Mouse (Mus musculus) thymus, adult 18-20 months (tissue): ENCODE data around the gene Krt87.

Experiments used
- DNase-seq, 2 experiments: peaks; one replicate each; pipeline ENCODE4 v3.0.0; 2022; ENCODE audit warnings: mixed read lengths in 2 of 2

Krt87 gene

DNA sequence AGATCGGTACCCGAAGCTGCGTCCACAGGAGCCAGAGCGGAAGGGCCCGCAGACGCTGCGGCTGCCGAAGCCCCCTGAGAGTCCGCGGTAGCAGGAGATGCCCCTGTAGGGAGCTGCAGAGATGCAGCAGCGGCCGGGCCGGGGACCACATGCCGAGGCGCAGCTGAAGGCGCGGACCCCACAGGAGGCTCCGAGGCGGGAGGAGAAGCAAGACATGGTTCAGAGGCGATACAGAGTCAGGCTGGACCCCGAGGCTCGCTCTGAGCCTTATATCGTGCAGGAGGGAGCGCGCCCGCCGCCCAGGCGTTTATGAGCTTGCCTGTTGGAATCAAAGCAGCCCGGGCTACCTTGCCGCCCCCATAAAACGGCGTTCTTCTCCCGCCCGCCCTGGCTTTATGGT is at the start of gene Krt87:
Gene Krt87 (minus strand): TSS at position 250 of the 400 bp plus-strand sequence.
- DNase-seq: no peak

DNA sequence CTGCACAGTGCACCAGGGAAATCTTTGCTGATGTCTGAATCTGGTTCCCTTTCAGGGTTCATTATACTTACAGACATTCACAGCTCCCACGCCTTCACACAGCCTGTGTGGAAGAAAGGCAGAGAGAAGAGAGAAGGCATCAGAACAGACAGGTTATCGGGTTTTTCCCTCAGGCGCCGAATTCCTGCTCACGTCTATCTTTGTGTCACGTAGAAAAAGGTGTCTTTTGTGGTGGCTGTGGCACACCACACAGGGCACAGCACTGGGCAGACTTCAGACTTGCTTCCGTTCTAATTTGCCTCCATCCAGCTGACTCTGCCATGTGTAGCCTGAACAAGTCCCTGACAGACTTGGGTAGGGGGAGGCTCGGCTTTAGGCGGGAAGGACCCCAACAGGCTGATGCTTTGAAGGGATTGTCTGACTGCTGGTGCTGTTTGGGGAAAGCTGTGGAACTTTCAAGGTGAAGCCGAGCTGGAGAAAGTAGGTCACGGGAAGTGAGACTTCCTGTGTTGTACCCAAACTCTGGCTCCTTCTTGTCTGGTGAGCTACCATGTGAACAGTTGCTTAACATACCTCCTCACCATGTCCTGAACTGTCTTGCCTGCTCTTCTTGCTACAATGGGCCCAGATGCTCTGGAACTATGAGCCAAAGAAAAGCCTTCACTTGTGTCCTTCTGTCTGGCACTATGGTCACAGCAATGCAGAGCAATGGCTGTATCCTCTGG is 47.5 kb upstream of the Krt87 start:
- peak; percentile 28 to 49 for DNase-seq

DNA sequence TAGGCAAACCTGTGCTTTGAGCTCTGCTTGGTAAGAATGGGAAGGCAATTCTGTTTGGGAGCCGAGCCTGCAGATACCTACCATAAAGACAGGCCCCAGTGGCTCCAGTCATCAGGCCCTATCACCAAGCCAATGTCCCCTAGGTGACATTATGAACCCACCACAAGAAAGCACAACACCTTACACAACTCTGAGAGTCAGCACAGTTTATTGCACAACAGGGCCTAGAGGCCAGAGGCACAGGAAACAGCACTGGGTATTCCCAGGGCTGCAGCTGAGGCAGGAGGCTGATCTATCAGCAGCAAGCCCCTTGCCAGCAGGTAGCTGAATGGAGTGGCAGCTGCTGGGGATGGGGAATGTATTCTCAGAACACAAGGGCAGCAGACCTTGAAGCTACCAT is 46.3 kb upstream of the Krt87 start:
- no peak for DNase-seq

DNA sequence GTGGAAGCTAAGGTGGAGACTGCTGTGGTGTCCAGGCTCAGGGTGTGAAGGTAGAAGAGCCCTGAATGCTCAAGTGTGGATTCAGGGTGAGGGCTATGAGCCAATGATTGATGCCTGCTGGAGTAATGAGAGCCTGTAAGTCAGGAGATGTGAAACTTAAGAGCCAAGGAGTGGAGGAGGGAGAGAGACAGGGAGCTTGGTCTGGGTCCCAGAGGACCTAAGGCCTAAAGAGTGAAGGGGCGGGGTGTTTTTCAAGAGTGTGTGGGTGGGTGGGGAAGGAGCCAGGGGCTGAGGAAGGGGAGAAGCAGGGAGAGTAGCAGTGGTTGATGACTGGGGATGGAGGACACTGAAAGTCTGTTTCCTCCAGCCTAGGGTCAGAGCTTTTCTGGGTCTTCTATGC is 45.0 kb upstream of the Krt87 start:
- no peak for DNase-seq

DNA sequence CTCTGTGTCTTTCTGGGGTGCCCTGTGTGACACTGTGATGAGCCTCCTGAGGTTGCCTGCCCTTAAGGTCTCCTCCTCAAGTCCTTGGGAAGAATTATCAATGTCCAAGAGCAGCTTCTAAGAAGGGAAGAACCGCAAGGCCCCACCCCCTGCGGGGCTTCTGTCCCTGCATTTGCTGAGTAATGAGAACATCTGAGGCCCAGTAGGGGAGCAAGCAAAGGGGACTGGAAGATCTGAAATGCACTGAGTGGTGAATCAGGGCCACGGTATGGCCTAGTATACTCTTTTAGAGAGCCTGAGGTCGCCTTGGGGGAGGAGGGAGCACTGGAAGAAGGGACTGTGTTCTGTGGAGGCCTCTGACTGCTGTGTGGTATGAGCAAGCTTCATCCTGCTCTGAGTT is 43.5 kb upstream of the Krt87 start:
- no peak for DNase-seq

DNA sequence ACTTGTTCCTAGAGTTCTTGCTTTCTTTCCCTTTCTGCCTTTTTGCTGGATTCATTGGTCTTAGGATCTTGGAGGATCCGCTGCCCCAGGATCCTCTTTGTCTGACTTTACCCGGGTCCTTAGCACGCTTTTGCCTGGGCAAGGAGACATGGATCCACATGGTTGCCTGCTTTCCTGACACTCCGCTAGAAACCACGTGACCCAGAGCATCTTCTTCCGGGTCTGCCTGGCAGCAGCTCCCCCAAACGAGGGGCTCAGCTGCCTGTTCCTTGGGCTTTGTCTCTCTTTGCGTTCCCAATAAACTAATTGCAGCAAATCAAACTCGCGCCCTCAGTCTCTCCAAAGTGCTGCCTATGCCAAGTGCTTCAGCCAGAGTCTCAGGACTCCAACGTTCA is 41.1 kb upstream of the Krt87 start:
- DNase-seq: no peak

DNA sequence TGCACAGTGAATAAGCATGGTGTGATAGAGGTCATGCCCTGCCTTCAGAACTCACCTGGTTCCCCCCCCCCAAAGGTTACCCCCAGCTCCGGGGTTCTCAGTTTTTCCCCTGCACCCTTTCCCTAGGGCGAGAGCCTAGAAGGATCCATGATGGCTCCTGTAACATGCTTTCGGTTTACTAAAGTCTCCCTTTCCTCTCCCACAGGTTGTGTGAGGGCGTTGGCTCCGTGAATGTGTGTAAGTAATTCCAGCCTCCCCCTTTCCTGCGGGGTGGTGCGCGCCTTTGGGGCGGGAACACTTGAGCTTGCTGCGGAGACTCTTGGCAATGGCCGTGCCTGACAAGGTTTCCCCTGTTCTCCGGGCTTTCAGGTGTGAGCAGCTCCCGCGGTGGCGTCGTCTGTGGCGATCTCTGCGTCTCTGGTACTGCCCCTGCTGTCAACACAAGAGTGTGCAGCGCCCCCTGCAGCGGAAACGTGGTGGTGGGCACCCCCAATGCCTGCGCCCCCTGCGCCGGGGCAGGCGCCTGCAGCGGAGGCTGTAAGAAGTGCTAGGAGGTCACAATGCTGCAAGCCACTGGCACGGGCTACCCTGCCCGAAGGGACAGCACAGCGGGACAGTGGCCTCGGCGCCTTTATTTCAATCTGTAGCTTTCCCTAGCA is 40.5 kb upstream of the Krt87 start:
- DNase-seq: peak; percentile 45 to 56

DNA sequence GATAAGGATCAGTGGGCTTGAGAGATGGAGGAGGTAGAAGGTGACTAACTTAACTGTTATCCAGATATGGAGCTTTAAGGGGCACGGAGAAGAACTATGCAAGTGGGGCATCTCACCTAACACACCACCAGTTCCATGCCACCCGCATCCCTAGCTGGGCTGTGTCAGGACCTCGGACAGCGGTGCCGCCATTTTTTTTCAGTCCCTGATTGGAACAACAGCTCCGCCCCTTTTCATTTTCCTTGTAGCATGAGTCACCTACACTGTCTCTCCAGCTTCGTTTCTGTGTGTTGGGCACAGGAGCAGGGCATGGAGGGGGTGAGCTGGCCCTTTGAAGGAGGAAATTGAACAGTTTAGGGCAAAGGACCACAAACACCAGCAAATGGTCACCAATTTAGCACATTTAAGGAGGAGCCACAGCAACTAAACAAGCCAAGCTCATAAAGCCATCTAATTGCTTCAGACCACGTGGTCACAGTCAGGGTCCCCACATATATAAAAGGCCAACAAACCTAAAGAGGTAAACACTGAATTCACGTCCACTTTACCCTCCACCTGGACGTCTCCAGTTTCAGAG is 34.4 kb upstream of the Krt87 start, which contains the start of gene Krt86:
Gene Krt86 (plus strand): TSS at position 527 of the 577 bp plus-strand sequence.
- no peak for DNase-seq

DNA sequence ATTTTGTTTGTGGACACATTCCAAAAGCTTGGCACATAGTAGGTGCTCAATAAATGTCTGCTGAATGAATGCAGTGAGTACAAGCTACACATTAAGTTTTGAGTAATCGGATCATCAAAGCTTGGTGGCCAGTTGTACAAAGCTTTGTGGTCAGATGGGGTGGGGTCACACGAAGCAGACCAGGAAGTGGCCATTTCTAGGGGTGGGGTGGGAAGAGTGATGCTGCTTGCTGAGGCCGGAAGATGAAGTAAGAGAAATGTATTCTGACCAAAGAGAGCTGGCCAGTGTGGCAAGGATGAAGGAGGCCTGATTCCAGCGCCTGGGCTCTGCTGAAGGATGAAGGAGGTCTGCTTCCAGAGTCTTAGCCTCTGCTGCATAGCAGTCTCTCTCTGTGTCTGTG is 30.5 kb upstream of the Krt87 start:
- DNase-seq: no peak

DNA sequence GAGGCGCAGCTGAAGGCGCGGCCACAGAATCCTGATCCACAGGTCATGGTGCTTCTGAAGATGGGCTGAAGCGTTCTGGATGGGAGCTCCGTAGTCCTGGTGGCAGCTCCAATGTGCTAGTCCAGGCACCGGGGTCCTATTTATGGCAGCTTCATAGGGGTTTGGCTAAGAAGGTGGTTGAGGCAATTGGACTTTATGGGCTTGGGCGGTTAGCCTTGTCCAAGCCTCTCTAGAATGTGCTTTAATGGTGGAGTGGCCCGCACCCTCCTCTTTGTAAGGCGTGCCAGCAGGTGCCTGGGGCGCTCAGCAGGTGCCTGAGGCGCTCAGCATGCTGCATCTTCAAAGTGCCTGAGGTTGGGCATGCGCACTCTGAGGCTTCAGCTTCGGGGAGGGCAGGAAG is 25.0 kb upstream of the Krt87 start, which contains the start of gene Krt81:
Gene Krt81 (minus strand): TSS at position 101 of the 400 bp plus-strand sequence.
- no peak for DNase-seq

DNA sequence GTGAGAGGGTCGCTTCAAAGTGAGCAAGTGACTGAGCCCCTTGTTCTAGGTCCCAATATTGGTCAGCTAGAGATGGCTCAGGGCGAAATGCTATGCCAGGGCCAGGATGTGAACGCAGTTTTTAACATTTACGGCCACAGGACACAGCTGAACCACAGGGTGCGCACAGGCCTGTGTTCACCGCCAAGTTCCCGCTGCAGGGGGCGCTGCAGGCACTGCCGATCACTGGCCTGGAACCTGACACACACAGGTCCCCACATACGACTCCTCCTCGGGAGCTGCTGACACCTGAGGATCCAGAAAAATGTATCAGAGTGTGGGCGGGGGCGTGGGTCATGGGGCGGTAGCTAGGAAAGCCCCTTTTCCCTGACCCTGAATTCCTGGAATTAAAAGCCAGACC is 20.7 kb upstream of the Krt87 start:
- no peak for DNase-seq

DNA sequence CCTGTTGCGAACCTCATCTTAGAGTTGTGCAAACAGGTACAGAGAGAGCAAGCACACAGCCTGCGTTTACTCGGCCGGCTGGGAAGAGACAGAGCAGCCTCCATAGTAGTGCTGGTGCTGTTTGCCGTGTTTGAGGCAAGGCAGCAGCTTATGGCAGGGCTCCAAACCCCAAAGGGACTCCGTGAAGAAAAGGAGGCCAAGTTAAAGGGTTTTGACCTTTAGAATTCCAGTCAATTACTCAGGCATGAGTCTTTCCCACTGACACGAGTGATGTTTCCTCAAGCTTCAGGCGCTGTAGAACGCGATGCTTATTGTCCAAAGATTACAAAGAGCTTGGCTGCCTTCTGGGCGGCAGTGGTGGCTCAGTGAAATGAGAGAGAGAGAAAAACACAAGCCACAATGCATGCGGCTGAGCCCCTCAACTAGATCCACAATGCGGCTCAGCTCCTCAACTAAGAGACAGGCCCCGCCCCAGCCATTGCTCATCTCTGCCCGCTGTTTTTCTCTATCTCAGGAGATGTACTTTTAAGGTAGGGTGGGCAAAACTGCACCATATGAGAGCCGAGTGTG is 19.8 kb upstream of the Krt87 start:
- DNase-seq: no peak

DNA sequence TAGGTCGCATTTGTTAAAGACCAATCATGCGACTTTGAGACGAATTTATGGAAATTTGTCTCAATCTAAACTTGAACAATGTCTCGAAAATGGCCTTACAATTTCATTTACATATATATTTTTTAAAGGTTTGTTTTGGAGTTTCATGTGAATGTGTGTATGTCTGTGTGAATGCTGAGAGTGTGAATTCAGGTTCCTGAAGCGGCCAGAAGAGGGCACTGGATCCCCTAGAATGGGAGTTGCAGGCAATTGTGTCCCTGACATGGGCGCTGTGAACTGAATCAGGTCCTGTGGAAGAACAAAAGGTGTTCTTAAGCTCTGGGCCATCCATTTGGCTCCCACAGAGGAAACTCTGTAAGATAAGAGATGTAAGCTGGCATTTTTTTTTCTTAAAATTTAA is 17.3 kb upstream of the Krt87 start:
- DNase-seq: no peak

DNA sequence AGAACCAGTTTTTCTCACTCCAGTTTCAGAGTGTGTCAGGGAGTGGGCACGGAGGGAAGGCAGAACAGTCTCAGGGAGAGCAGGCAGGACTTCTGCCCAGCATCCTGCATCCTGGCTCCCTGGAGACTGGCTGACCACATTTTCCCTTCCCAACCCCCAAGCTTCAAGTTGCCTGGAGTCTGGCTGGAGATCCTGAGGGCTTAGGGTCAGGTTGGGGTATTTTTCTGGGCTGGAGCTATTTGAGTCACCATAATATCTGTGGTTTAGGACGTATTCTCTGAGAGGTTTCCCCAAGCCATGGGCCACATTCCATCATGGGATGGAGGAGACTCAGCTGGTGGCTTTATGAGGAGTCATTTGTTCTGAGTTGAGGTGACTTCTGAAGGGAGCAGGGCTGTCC is 16.7 kb upstream of the Krt87 start:
- DNase-seq: no peak

DNA sequence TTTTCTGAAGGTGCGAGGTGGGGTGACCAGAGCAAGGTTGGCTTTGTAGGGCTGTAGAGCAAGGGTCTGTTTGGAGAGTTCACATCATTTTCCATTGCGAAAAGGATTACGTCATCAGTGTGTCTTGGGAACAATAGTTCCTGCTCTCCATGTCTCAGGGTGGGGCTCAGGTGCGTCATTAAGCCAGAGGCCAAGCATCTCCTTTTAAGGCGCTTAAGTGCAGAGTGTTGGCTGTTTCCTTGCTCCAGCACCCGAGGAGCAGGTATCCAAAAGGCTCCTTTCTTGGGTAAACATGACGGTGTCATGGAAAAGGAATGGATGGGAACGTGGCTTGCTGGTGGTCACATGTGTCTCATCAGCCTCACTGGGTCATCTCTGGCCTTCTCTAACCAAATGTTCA is 16.2 kb upstream of the Krt87 start:
- no peak for DNase-seq

DNA sequence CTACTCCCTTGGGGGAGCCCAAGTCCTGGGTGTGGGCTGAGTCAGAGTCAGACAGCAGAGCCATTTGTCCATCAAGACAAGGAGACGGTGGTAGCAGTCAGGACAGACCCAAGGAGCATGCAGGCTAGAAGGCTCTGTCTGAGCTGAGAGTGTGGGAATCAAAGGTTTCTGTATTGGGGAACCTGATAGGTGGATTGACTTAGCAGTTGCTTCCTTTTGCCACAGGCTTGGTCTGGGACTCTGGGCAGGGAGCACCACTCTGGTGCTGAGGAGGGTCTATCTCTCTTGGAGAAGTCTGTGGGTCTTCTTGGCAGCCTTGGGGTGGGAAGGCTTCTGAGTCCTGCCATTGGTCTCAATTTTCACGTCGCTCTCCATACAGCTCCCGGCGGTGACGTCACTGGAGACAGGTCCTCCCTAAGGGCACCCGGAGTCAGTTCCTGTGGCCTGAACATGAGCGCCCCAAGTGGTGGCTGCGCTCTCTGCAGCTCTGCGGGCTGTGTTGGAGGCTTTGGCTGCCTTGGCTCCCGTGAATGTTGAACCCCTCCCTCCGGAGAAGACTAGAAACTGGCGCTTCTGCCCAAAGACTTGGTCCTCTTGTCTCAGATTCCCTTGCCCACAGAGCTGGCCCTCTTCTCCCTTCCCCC is 14.6 kb upstream of the Krt87 start:
- peak; percentile 33 to 35 for DNase-seq

DNA sequence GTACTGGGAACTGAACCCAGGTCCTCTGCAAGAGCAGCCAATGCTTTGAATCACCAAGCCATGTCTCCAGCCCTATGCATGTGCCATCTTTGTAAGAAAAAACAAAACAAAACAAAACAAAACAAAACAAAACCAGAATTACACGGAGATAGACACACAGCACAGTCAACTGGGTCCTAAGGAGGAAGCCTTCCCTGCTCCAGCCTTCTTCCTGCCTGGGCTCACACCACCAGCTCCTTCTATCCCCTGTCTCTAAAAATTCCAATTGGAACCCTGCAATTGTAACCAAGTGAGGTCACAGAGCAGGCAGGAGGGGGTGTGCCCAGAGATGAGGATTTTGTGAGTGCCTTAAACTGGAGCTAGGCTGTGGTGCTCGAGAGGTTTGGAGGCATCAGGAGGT is 8.8 kb upstream of the Krt87 start, which contains the start of gene Krt88:
Gene Krt88 (plus strand): TSS at position 301 of the 400 bp plus-strand sequence.
- DNase-seq: no peak

DNA sequence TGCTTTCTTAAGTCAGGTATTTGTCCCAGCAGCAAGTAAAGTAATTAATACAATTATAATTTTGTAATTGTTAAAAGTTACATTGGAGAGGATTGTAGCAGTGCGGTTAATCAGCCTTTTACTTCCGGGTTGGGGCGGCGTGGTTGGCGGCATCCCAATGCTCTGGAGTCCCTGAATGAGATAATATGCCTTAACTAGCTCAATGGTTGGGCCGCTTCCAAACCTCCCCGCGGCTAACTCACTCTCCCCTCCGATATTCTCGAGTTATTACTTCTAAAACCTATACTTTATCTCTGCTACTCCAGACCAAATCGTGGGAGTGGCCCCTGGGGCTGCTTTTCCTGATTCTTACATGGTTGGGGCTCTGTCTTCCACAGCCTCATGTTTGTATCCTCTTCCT is 8.0 kb upstream of the Krt87 start:
- no peak for DNase-seq

DNA sequence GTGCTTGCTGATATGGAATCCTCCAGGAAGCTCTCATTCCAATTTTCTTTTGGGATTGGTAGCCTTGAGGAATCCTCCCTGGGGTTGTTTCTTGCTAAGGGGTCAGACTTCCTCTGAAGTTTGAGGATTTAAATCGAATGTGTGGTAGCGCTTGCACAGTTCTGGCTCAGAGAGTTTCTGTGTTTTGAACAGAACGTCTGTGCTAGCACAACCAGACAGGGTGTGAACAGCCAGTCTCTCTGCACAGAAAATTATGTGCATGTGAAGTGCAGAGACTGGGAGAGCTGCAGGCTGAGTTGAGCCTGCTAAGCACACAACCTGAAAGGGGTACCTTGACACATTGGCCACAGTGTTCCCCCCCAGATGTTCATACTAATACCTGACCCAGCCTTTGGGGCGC is 2.2 kb upstream of the Krt87 start:
- no peak for DNase-seq

DNA sequence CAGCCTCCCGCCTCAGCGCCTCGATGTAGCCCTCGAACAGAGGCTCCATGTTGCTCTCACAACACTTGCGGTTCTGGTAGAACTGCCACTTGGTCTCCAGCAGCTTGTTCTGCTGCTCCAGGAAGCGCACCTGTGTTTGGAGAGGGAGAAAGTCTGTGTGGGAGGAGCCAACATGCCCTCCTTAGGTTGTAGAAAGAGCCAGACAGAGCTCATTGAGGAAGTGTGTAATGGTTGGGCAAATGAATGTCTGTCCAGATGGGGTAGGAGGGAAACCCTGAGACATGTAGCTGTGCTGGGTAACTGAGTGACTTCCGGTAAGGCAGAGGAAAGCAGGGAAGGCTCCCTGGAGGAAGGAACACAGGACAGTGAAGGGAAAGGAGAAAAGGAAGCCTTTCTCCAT is 2.0 kb downstream of the Krt87 start:
- no peak for DNase-seq

DNA sequence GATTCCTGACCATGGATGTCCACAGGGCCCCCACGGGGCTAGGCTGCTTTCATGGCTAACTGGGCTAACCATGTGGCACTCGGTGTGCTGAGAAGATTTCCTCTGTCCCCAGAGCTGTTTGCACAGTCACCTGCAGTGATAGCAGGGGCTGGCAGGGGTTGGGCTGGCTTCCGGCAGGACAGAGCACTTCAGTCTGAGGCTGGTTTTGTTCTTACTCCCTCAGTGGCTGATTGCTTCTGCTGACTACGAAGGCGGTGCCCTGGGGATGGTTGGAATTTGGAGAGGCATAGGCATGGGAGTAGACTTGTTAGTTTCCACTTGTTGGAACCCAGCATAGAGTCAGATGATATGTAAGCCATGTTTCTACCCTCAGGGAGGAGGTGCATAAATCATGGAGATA is 13.7 kb downstream of the Krt87 start:
- DNase-seq: no peak

DNA sequence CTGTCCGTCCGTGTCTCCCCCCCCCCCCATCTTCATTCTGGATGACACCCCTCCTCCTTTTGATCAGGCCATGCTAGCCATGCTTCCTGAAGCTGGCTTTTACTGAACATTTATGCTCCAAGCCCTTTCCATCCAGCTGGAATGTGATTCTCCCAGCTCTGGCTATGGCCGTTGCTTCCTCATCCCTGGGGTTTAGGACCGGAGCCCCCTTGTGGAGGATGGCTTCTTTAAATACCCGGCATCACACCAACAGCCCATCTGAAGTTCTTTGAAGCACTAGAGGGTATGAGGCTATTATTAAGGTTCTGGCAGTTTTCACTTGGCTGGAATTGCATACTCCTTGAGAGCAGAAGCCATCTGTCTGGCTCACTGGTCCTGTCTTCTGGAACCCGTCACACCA is 17.7 kb downstream of the Krt87 start:
- no peak for DNase-seq

DNA sequence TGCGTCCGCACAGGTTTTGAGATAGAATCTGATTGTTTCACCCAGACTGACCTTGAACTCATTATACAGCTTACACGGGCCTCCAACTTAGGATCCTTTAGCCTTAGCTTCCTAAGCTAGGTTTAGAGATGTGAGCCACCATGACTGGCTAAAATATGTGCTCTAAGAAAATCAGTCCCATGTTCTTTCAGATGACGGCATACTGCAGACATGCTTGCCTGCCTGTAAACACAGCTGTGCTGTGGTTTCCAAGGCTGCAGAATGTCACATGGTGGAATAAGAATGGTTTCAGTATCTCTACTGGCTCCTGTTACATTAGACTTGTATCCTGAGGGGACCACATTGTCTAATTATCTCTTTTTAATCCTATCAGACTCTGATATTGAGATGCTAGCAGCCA is 19.7 kb downstream of the Krt87 start:
- DNase-seq: no peak
